Mouse (Mus musculus): Measurements from ENCODE around the gene Eloa. TPM values are rescaled to one million over a fixed set of nuclear protein-coding genes. Genes with fewer than 3 reads are reported as not detected.
"Not testable (repeated sequence)": the region's sequence is repeated elsewhere in the genome, so short reads cannot be mapped to it uniquely, and the experiment has no call there.

Eloa gene
- polyA plus RNA-seq, 1 experiment from 2014 or later = 27.0 TPM

GRCm38 (mm10) chr4:135981524-135982063 is 40.0 kb downstream of the Eloa start:
- 76% methylated on average over 7 of the region's 7 CpGs for WGBS (ENCODE audit: insufficient replicate concordance)
- Histone ChIP-seq H3K9ac (no peak overlapping the region), H3K4me1 (replicated peaks) (peaks cover 40% of the 10 kb centered on the region), H3K9me3 (replicated peaks) (no peaks in the 10 kb centered on the region), H3K27me3 (no peaks in the 10 kb centered on the region), H3K27ac (replicated peaks) (no peak overlapping the region), H3K36me3 (replicated peaks) (peaks cover 81% of the 10 kb centered on the region), H3K4me2 (no peak overlapping the region), H3K4me3 (replicated peaks) (no peak overlapping the region)
- no peak for ATAC-seq (ENCODE audit: insufficient read depth)

- ATAC-seq (ENCODE audit: insufficient read depth); H3K4me2 ChIP-seq; H3K9me3 ChIP-seq (replicated peaks); H3K27ac ChIP-seq (replicated peaks); H3K27me3 ChIP-seq; H3K9ac ChIP-seq; H3K4me3 ChIP-seq (replicated peaks): not testable (repeated sequence)
- 89% methylated on average over 5 of the region's 5 CpGs for WGBS (ENCODE audit: insufficient replicate concordance)
- Histone ChIP-seq H3K4me1 (replicated peaks) (peaks cover 28% of the 10 kb centered on the region), H3K36me3 (replicated peaks) (peaks cover 92% of the 10 kb centered on the region)
Observed at GRCm38 (mm10) chr4:135980223-135980622, 41.3 kb downstream of the Eloa start.

GRCm38 (mm10) chr4:135976146-135976545 is 45.4 kb downstream of the Eloa start:
- no peaks in the 10 kb centered on the region for H3K27me3 ChIP-seq
- H3K4me1 ChIP-seq (replicated peaks) = peaks cover 30% of the 10 kb centered on the region
- H3K36me3 ChIP-seq (replicated peaks) = peaks cover 68% of the 10 kb centered on the region
- no peak for ATAC-seq (ENCODE audit: insufficient read depth)
- no peaks in the 10 kb centered on the region for H3K9me3 ChIP-seq (replicated peaks)
- 87% methylated on average over 12 of the region's 12 CpGs for WGBS (ENCODE audit: insufficient replicate concordance)
- H3K9ac ChIP-seq = no peak overlapping the region
- H3K4me2 ChIP-seq = no peak overlapping the region
- H3K27ac ChIP-seq (replicated peaks) = no peak overlapping the region
- no peak overlapping the region for H3K4me3 ChIP-seq (replicated peaks)

- H3K9me3 ChIP-seq (replicated peaks) = no peaks in the 10 kb centered on the region
- peak overlapping the region; percentile 93 for H3K4me3 ChIP-seq (replicated peaks)
- H3K27me3 ChIP-seq = no peaks in the 10 kb centered on the region
- peaks cover 62% of the 10 kb centered on the region for H3K36me3 ChIP-seq (replicated peaks)
- 30% methylated on average over 13 of the region's 13 CpGs for WGBS (ENCODE audit: insufficient replicate concordance)
- H3K4me1 ChIP-seq (replicated peaks) = peaks cover 38% of the 10 kb centered on the region
- peak overlapping the region; percentile 77 for H3K27ac ChIP-seq (replicated peaks)
- peak overlapping the region; percentile 94 for H3K4me2 ChIP-seq
- ATAC-seq (ENCODE audit: insufficient read depth) = no peak
- peak overlapping the region; percentile 90; the same call in 1 of the 2 replicates for H3K9ac ChIP-seq
Observed at GRCm38 (mm10) chr4:135972911-135973811, 48.4 kb downstream of the Eloa start.

GRCm38 (mm10) chr4:135972556-135972906 is 49.0 kb downstream of the Eloa start, which contains the start of gene Lypla2:
Gene Lypla2 (minus strand): TSS chr4:135972626.
- Histone ChIP-seq H3K9me3 (replicated peaks) (no peaks in the 10 kb centered on the region), H3K36me3 (replicated peaks) (peaks cover 64% of the 10 kb centered on the region)
- WGBS (ENCODE audit: insufficient replicate concordance) = under 1% methylated on average over 19 of the region's 19 CpGs

GRCm38 (mm10) chr4:135971805-135972555 is 49.6 kb downstream of the Eloa start:
- WGBS (ENCODE audit: insufficient replicate concordance) = 1% methylated on average over 35 of the region's 35 CpGs
- no peaks in the 10 kb centered on the region for H3K27me3 ChIP-seq
- peak overlapping the region; percentile 77 for H3K27ac ChIP-seq (replicated peaks)
- H3K4me3 ChIP-seq (replicated peaks) = peak overlapping the region; percentile 93
- H3K4me2 ChIP-seq = peak overlapping the region; percentile 94
- peaks cover 64% of the 10 kb centered on the region for H3K36me3 ChIP-seq (replicated peaks)
- peaks cover 38% of the 10 kb centered on the region for H3K4me1 ChIP-seq (replicated peaks)
- H3K9me3 ChIP-seq (replicated peaks) = no peaks in the 10 kb centered on the region
- peak overlapping the region; percentile 90 for H3K9ac ChIP-seq
- peak; percentile 29 for ATAC-seq (ENCODE audit: insufficient read depth)

More at GRCm38 (mm10) chr4:135972556-135972906, 49.0 kb downstream of the Eloa start, which contains the start of gene Lypla2:
- peaks cover 38% of the 10 kb centered on the region for H3K4me1 ChIP-seq (replicated peaks)
- no peaks in the 10 kb centered on the region for H3K27me3 ChIP-seq
- peak within 1 kb of the TSS; percentile 77 for H3K27ac ChIP-seq (replicated peaks)
- peak; percentile 73 for ATAC-seq (ENCODE audit: insufficient read depth)
- H3K9ac ChIP-seq = peak within 1 kb of the TSS; percentile 90
- H3K4me3 ChIP-seq (replicated peaks) = peak within 1 kb of the TSS; percentile 93
- H3K4me2 ChIP-seq = peak within 1 kb of the TSS; percentile 94

- H3K27ac ChIP-seq (replicated peaks) = no peak overlapping the region
- H3K4me1 ChIP-seq (replicated peaks) = peaks cover 43% of the 10 kb centered on the region
- H3K4me3 ChIP-seq (replicated peaks) = no peak overlapping the region
- 89% methylated on average over 11 of the region's 11 CpGs for WGBS (ENCODE audit: insufficient replicate concordance)
- H3K4me2 ChIP-seq = peak overlapping the region; percentile 94; the same call in 1 of the 2 replicates
- peaks cover 59% of the 10 kb centered on the region for H3K36me3 ChIP-seq (replicated peaks)
- ATAC-seq (ENCODE audit: insufficient read depth) = no peak
- H3K9me3 ChIP-seq (replicated peaks) = no peaks in the 10 kb centered on the region
- no peak overlapping the region for H3K9ac ChIP-seq
- no peaks in the 10 kb centered on the region for H3K27me3 ChIP-seq
Observed at GRCm38 (mm10) chr4:135970585-135970984, 51.0 kb downstream of the Eloa start.

- Histone ChIP-seq H3K4me3 (replicated peaks) (no peak overlapping the region), H3K9me3 (replicated peaks) (no peaks in the 10 kb centered on the region), H3K4me1 (replicated peaks) (peaks cover 51% of the 10 kb centered on the region), H3K36me3 (replicated peaks) (peaks cover 45% of the 10 kb centered on the region), H3K9ac (no peak overlapping the region), H3K4me2 (no peak overlapping the region), H3K27me3 (no peaks in the 10 kb centered on the region), H3K27ac (replicated peaks) (no peak overlapping the region)
- 84% methylated on average over 13 of the region's 13 CpGs for WGBS (ENCODE audit: insufficient replicate concordance)
- ATAC-seq (ENCODE audit: insufficient read depth) = no peak
Observed at GRCm38 (mm10) chr4:135969070-135969750, 52.4 kb downstream of the Eloa start.

GRCm38 (mm10) chr4:135968271-135968869 is 53.2 kb downstream of the Eloa start:
- H3K4me1 ChIP-seq (replicated peaks) = peaks cover 48% of the 10 kb centered on the region

GRCm38 (mm10) chr4:135967086-135967760 is 54.3 kb downstream of the Eloa start:
- H3K27me3 ChIP-seq = no peaks in the 10 kb centered on the region
- H3K9me3 ChIP-seq (replicated peaks) = no peaks in the 10 kb centered on the region
- H3K27ac ChIP-seq (replicated peaks) = no peak overlapping the region
- H3K4me2 ChIP-seq = no peak overlapping the region
- H3K36me3 ChIP-seq (replicated peaks) = peaks cover 41% of the 10 kb centered on the region
- 83% methylated on average over 18 of the region's 18 CpGs for WGBS (ENCODE audit: insufficient replicate concordance)
- H3K4me1 ChIP-seq (replicated peaks) = peaks cover 45% of the 10 kb centered on the region
- no peak for ATAC-seq (ENCODE audit: insufficient read depth)
- no peak overlapping the region for H3K9ac ChIP-seq
- H3K4me3 ChIP-seq (replicated peaks) = no peak overlapping the region

More at GRCm38 (mm10) chr4:135968271-135968869, 53.2 kb downstream of the Eloa start:
- Histone ChIP-seq H3K9ac (no peak overlapping the region), H3K4me3 (replicated peaks) (no peak overlapping the region), H3K27me3 (no peaks in the 10 kb centered on the region), H3K4me2 (no peak overlapping the region), H3K36me3 (replicated peaks) (peaks cover 40% of the 10 kb centered on the region), H3K27ac (replicated peaks) (no peak overlapping the region), H3K9me3 (replicated peaks) (no peaks in the 10 kb centered on the region)
- ATAC-seq (ENCODE audit: insufficient read depth) = no peak
- 67% methylated on average over 19 of the region's 19 CpGs for WGBS (ENCODE audit: insufficient replicate concordance)

Data from liver, embryonic 15.5 days (tissue).